Comparison of ENCODE assay signal across 29 mouse cellular contexts in the genomic region with DNA sequence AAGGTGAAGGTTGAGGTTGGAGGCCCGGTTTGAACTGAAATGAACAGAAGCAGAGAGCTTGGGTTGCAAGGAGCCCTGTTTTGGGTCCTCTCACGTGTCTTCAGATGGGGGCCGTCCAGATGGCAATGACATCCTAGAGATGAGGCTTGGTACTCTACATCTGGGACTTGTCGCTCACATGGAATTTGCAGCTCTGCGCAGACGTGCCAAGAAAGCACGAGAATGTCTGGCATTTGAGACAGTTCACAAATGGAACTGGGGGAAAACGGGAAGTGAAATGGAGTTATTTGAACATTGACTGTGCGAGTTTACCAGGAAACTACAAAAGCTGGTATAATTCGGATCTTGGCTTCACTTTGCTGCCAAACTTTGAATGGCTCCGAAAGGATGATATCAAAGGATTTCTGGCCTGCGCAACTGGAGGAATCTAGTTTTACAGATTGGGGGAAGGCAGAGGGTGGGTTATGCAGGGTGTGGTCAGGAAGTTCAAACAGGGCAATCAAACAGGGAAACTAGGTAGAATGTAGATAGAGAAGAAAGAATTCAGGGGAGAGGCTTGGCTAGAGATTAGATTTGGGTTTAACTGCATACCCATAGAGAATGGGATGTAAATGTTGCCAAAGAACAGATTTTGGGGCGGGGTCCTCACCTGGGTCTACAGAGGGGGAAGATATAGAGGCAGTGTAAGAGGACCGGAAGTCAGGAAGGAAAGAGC. TPM values are rescaled to one million over a fixed set of nuclear protein-coding genes. Genes with fewer than 3 reads are reported as not detected.
DNase-seq lines count a peak whose midpoint lies in the region; ATAC-seq and TF ChIP-seq lines count a peak whose summit lies in the region.
"Had no signal": no experiment of that assay in that cellular context is flagged by ENCODE, and none has a peak within 500 bp of the region (broad histone marks: within the 10 kb centered on the region; RNA-seq: fewer than 3 reads in every experiment).

No protein-coding gene starts in this region.

- no peaks in the 10 kb centered on the region for H3K4me1 ChIP-seq in lung, postnatal 0 days (ENCODE audit: insufficient read depth, low read depth, low read length)
- no peaks in the 10 kb centered on the region for H3K4me1 ChIP-seq in stomach, embryonic 15.5 days
- H3K4me1 ChIP-seq: hindbrain, embryonic 12.5 days; limb, embryonic 12.5 days; liver, embryonic 15.5 days; midbrain, embryonic 10.5 days; midbrain, embryonic 15.5 days; neural tube, embryonic 12.5 days had no signal

- no peak overlapping the region for H3K4me3 ChIP-seq in lung, postnatal 0 days (ENCODE audit: low read depth, low read length)
- no peak overlapping the region for H3K4me3 ChIP-seq in stomach, embryonic 15.5 days (replicated peaks)
- H3K4me3 ChIP-seq: erythroblast, embryonic 14.5 days; heart, embryonic 10.5 days; heart, embryonic 15.5 days; hindbrain, embryonic 12.5 days; limb, embryonic 12.5 days; liver, embryonic 15.5 days; midbrain, embryonic 10.5 days; midbrain, embryonic 15.5 days; neural tube, embryonic 12.5 days had no signal

- no peak overlapping the region for H3K27ac ChIP-seq in lung, postnatal 0 days (ENCODE audit: low read length)
- H3K27ac ChIP-seq in stomach, embryonic 15.5 days: no peak overlapping the region
- H3K27ac ChIP-seq: heart, embryonic 10.5 days; heart, embryonic 15.5 days; hindbrain, embryonic 12.5 days; hindbrain, postnatal 0 days; kidney, postnatal 0 days; limb, embryonic 12.5 days; liver, embryonic 15.5 days; midbrain, embryonic 10.5 days; midbrain, embryonic 15.5 days; neural tube, embryonic 12.5 days had no signal

- H3K9ac ChIP-seq in lung, postnatal 0 days (replicated peaks; ENCODE audit: low read depth): no peak overlapping the region
- no peak overlapping the region for H3K9ac ChIP-seq in stomach, embryonic 15.5 days
- H3K9ac ChIP-seq: heart, embryonic 15.5 days; hindbrain, embryonic 12.5 days; limb, embryonic 12.5 days; liver, embryonic 15.5 days; midbrain, embryonic 15.5 days; neural tube, embryonic 12.5 days had no signal

- peak; percentile 73 for ATAC-seq in lung, postnatal 0 days
- peak; percentile 82 for ATAC-seq in stomach, embryonic 15.5 days (ENCODE audit: insufficient read depth, low FRiP score, low read depth)
- ATAC-seq: forebrain, embryonic 16.5 days; hindbrain, postnatal 0 days; intestine, embryonic 16.5 days; midbrain, embryonic 15.5 days had no signal

- no peaks in the 10 kb centered on the region for H3K9me3 ChIP-seq in lung, postnatal 0 days (ENCODE audit: low read length)
- H3K9me3 ChIP-seq in stomach, embryonic 15.5 days: no peaks in the 10 kb centered on the region
- H3K9me3 ChIP-seq: heart, embryonic 10.5 days; heart, embryonic 15.5 days; hindbrain, embryonic 12.5 days; limb, embryonic 12.5 days; liver, embryonic 15.5 days; midbrain, embryonic 10.5 days; midbrain, embryonic 15.5 days; neural tube, embryonic 12.5 days had no signal

- peak; percentile 78 for DNase-seq in heart, adult 11 months
- no peak for DNase-seq in heart, postnatal 4 days
- peak; percentile 40 for DNase-seq in NIH3T3 (ENCODE audit: low read depth)
- peak; percentile 64 for DNase-seq in lung, postnatal 0 days (ENCODE audit: low spot score)
- no peak for DNase-seq in gastrocnemius, adult 8-10 months (ENCODE audit: low spot score in 2 of 2)
- no peak for DNase-seq in right cerebral cortex, postnatal 25 days
- no peak for DNase-seq in cerebellum, adult 11-12 months
- DNase-seq: adrenal gland, postnatal 14 days; cerebellum, adult 18-20 months; cerebellum, postnatal 10 days; gastrocnemius, postnatal 10 days; kidney, adult 8-10 months; right cerebral cortex, adult 18-20 months; right cerebral cortex, postnatal 4 days; thymus, postnatal 14 days had no signal

- 43% methylated on average over 14 of the region's 14 CpGs for WGBS in lung, postnatal 0 days
- 63% methylated on average over 14 of the region's 14 CpGs for WGBS in stomach, embryonic 15.5 days

- no peak for TF ChIP-seq EP300 in lung, postnatal 0 days (IDR thresholded peaks at IDR 0.05)

- H3K36me3 ChIP-seq in lung, postnatal 0 days (ENCODE audit: insufficient read depth, low read length): no peaks in the 10 kb centered on the region
- H3K36me3 ChIP-seq in stomach, embryonic 15.5 days: no peaks in the 10 kb centered on the region
- H3K36me3 ChIP-seq: heart, embryonic 10.5 days; heart, embryonic 15.5 days; hindbrain, embryonic 12.5 days; limb, embryonic 12.5 days; liver, embryonic 15.5 days; midbrain, embryonic 10.5 days; midbrain, embryonic 15.5 days; neural tube, embryonic 12.5 days had no signal

- H3K27me3 ChIP-seq in lung, postnatal 0 days (replicated peaks; ENCODE audit: insufficient read depth, low read length): no peaks in the 10 kb centered on the region
- no peaks in the 10 kb centered on the region for H3K27me3 ChIP-seq in stomach, embryonic 15.5 days (replicated peaks)
- H3K27me3 ChIP-seq: heart, embryonic 15.5 days; hindbrain, embryonic 12.5 days; limb, embryonic 12.5 days; liver, embryonic 15.5 days; midbrain, embryonic 15.5 days; neural tube, embryonic 12.5 days had no signal

- no peak overlapping the region for H3K4me2 ChIP-seq in lung, postnatal 0 days (replicated peaks; ENCODE audit: low read depth, low read length)
- H3K4me2 ChIP-seq in stomach, embryonic 15.5 days: no peak overlapping the region
- H3K4me2 ChIP-seq: heart, embryonic 15.5 days; hindbrain, embryonic 12.5 days; limb, embryonic 12.5 days; liver, embryonic 15.5 days; midbrain, embryonic 15.5 days; neural tube, embryonic 12.5 days had no signal

- TF ChIP-seq CTCF in lung, postnatal 0 days (IDR thresholded peaks at IDR 0.05): no peak

RNA-seq across cellular contexts. Expression of a gene that starts 12.0 kb away (rescaled TPM):
- 1 to 10 TPM; 2.3 to 2.8 TPM for total RNA-seq in heart, postnatal 4 days (2021)
- 17.2 and 18.5 TPM in 2 replicates for polyA plus RNA-seq in lung, postnatal 0 days (2015; fragmentation: Nextera tagmentation; extraction: Ambion mirVana)
- polyA plus RNA-seq in stomach, embryonic 15.5 days (2015; fragmentation: Nextera tagmentation; extraction: Ambion mirVana): 11.1 and 12.3 TPM in 2 replicates
- total RNA-seq in gastrocnemius, adult 8-10 months (2022): 1 to 10 TPM in 3 of 4 experiments, under 1 TPM in 1; 0.56 to 2.8 (median 1.3) TPM
- polyA plus RNA-seq: erythroblast, embryonic 14.5 days had no signal

Comparison
In these comparisons a context has a peak if more than half of its experiments do, and no peak if none do; other contexts are left out.
1. DNase-seq: peak in heart, adult 11 months (single experiment), NIH3T3 (single experiment) and lung, postnatal 0 days (single experiment); none in heart, postnatal 4 days (single experiment), gastrocnemius, adult 8-10 months (0 of 2), right cerebral cortex, postnatal 25 days (single experiment) and cerebellum, adult 11-12 months (single experiment).